Mouse (Mus musculus) megakaryocyte, embryonic 14.5 days (primary cell): Measurements from ENCODE around the gene Gtpbp2.

Source experiments
- FLI1 ChIP-seq: IDR thresholded peaks from 2 replicates; pipeline ENCODE4 v1.6.1; 2012; ENCODE audit warnings: low read length, inconsistent platforms, mixed read lengths
- GATA1 ChIP-seq: IDR thresholded peaks from 3 replicates; pipeline ENCODE4 v1.6.1; 2012; ENCODE audit warnings: mixed read lengths, low read length, inconsistent platforms, borderline replicate concordance

- TF ChIP-seq GATA1 (no peak), FLI1 (no peak)
Measured at GRCm38 (mm10) chr17:46132058-46132718, 28.6 kb upstream of the Gtpbp2 start.
